27 mouse cellular contexts compared by ENCODE assay signal in genomic region chr8:111512941-111513340, GRCm38 (mm10). TPM values are rescaled to one million over a fixed set of nuclear protein-coding genes. Genes with fewer than 3 reads are reported as not detected.
DNase-seq lines count a peak whose midpoint lies in the region; ATAC-seq lines count a peak whose summit lies in the region.
"Had no signal": no experiment of that assay in that cellular context is flagged by ENCODE, and none has a peak within 500 bp of the region (broad histone marks: within the 10 kb centered on the region; RNA-seq: fewer than 3 reads in every experiment).

No protein-coding gene starts in this region.

- no peak overlapping the region for H3K9ac ChIP-seq in forebrain, embryonic 12.5 days
- H3K9ac ChIP-seq: forebrain, embryonic 13.5 days; heart, embryonic 12.5 days; intestine, embryonic 15.5 days; liver, postnatal 0 days; midbrain, embryonic 12.5 days; neural tube, embryonic 12.5 days; stomach, embryonic 15.5 days had no signal

- H3K9me3 ChIP-seq in forebrain, embryonic 12.5 days = no peaks in the 10 kb centered on the region
- H3K9me3 ChIP-seq: forebrain, embryonic 13.5 days; heart, embryonic 12.5 days; intestine, embryonic 15.5 days; midbrain, embryonic 12.5 days; neural tube, embryonic 12.5 days; stomach, embryonic 15.5 days had no signal

- no peak overlapping the region for H3K27ac ChIP-seq in forebrain, embryonic 12.5 days
- H3K27ac ChIP-seq: forebrain, embryonic 13.5 days; intestine, embryonic 15.5 days; midbrain, embryonic 12.5 days; neural tube, embryonic 12.5 days; stomach, embryonic 15.5 days had no signal

- 77% methylated on average over 7 of the region's 7 CpGs for WGBS in forebrain, embryonic 12.5 days

- no peaks in the 10 kb centered on the region for H3K27me3 ChIP-seq in forebrain, embryonic 12.5 days
- H3K27me3 ChIP-seq: forebrain, embryonic 13.5 days; heart, embryonic 12.5 days; intestine, embryonic 15.5 days; midbrain, embryonic 12.5 days; neural tube, embryonic 12.5 days; stomach, embryonic 15.5 days had no signal

- no peak overlapping the region for H3K4me2 ChIP-seq in forebrain, embryonic 12.5 days
- H3K4me2 ChIP-seq: forebrain, embryonic 13.5 days; heart, embryonic 12.5 days; intestine, embryonic 15.5 days; liver, embryonic 11.5 days; midbrain, embryonic 12.5 days; neural tube, embryonic 12.5 days; stomach, embryonic 15.5 days had no signal

- no peaks in the 10 kb centered on the region for H3K36me3 ChIP-seq in forebrain, embryonic 12.5 days (replicated peaks)
- H3K36me3 ChIP-seq: midbrain, embryonic 12.5 days; neural tube, embryonic 12.5 days; stomach, embryonic 15.5 days had no signal

- no peak overlapping the region for H3K4me3 ChIP-seq in forebrain, embryonic 12.5 days (replicated peaks)
- H3K4me3 ChIP-seq: erythroblast, embryonic 14.5 days; forebrain, embryonic 13.5 days; heart, embryonic 12.5 days; intestine, embryonic 15.5 days; midbrain, embryonic 12.5 days; neural tube, embryonic 12.5 days; stomach, embryonic 15.5 days had no signal

- no peak for ATAC-seq in forebrain, embryonic 12.5 days (ENCODE audit: low FRiP score)
- ATAC-seq: CD4-positive, CD25-positive, alpha-beta regulatory T cell, adult 4 months; forebrain, embryonic 13.5 days; hindbrain, embryonic 16.5 days; intestine, embryonic 15.5 days; liver, postnatal 0 days had no signal

- intact Hi-C loops in gastrocnemius, postnatal 14 days (cut with DNase I; ENCODE audit: low total_unique reads) = no loop called here
- intact Hi-C loops in gastrocnemius, postnatal 36 days (cut with DNase I) = no loop called here

- H3K4me1 ChIP-seq in forebrain, embryonic 12.5 days = 0 out of 2 replicates have a peak, but pooled peaks cover 6% of the 10 kb centered on the region
- H3K4me1 ChIP-seq: intestine, embryonic 15.5 days; neural tube, embryonic 12.5 days; stomach, embryonic 15.5 days had no signal

- peak; percentile 60 for DNase-seq in cerebellum, postnatal 10 days
- no peak for DNase-seq in cerebellum, postnatal 4 days (ENCODE audit: low spot score in 2 of 2)
- peak; percentile 18 for DNase-seq in gastrocnemius, postnatal 14 days
- no peak for DNase-seq in gastrocnemius, postnatal 36 days
- DNase-seq in lung, postnatal 10 days = peak; percentile 36
- DNase-seq in lung, adult 18-20 months = no peak
- DNase-seq in gastrocnemius, postnatal 25 days = peak; percentile 37
- DNase-seq: adrenal gland, postnatal 14 days; heart, postnatal 4 days; kidney, adult 8-10 months; kidney, postnatal 14 days; liver, postnatal 0 days; lung, postnatal 14 days; right cerebral cortex, adult 18-20 months; right cerebral cortex, postnatal 4 days; thymus, postnatal 25 days had no signal

RNA-seq across cellular contexts. Expression of gene Wdr59, which starts 9.0 kb away (rescaled TPM):
- 1 to 10 TPM; 8.2 to 9.9 TPM for total RNA-seq in gastrocnemius, postnatal 14 days (2021)
- 1 to 10 TPM; 7.1 to 8.1 TPM for total RNA-seq in gastrocnemius, postnatal 36 days (2021)
- 1 to 10 TPM; 6.5 to 8.5 TPM for total RNA-seq in gastrocnemius, postnatal 25 days (2021)
- polyA plus RNA-seq in forebrain, embryonic 12.5 days (2016; fragmentation: Nextera tagmentation; extraction: Ambion mirVana) = 5.7 and 5.9 TPM in 2 replicates

RNA-seq across cellular contexts. Expression of gene Znrf1, which starts 23.0 kb away (rescaled TPM):
- 10 to 100 TPM; 46.3 to 47.2 TPM for total RNA-seq in gastrocnemius, postnatal 14 days (2021)
- 10 to 100 TPM; 55.6 TPM for total RNA-seq in gastrocnemius, postnatal 36 days (2021)
- 10 to 100 TPM; 49.9 to 57.5 TPM for total RNA-seq in gastrocnemius, postnatal 25 days (2021)
- 71.8 and 73.8 TPM in 2 replicates for polyA plus RNA-seq in forebrain, embryonic 12.5 days (2016; fragmentation: Nextera tagmentation; extraction: Ambion mirVana)

Comparison
In these comparisons a context has a peak if more than half of its experiments do, and no peak if none do; other contexts are left out.
1. DNase-seq: peak in cerebellum, postnatal 10 days (2 of 2), gastrocnemius, postnatal 14 days (single experiment), lung, postnatal 10 days (single experiment) and gastrocnemius, postnatal 25 days (single experiment); none in cerebellum, postnatal 4 days (0 of 2), gastrocnemius, postnatal 36 days (0 of 2) and lung, adult 18-20 months (0 of 2).